Mouse (Mus musculus) CD4-positive naive resting alpha-beta T cell, adult 76 days (primary cell): Measurements from ENCODE around the gene Lrrc41. TPM values are rescaled to one million over a fixed set of nuclear protein-coding genes. Genes with fewer than 3 reads are reported as not detected.

ENCODE experiments used
- total RNA-seq: library from RNA; stranded (reverse); gene quantifications from one replicate; pipeline ENCODE4 v1.2.4, GENCODE M21; 2023

Gene Lrrc41
- total RNA-seq, result 25.1 TPM

DNA sequence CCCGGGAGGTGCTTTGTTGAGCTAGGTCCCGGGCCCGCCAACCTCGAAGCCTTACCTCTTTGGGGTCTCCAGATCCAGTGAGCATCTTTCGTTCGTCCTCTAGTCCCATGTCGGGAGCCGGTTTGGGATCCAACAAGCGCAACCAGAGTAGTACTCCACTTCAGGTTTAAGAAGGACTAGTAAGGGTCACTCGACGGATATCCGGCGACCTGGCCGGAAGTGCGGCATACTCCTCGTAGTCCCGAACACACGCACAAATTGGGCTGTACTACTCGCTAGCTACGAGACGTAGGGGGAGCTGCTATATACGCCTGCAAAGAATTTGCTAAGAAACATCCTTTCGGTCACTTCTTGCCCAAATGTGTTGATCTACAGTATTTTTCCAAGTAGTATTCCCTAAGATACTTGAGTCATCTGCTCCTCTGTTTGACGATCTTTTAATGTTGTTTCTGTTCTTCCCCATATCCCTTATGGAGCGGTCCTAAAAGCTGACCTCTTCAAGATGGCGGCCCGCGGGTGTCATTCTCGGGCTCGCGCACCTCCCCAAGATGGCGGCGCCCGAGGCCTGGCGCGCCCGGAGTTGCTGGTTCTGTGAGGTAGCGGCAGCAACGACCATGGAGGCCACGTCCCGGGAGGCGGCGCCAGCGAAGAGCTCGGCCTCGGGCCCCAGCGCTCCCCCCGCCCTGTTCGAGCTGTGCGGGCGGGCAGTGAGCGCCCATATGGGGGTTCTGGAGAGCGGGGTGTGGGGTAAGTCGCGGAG lies at the start of gene Lrrc41, which contains the start of gene Uqcrh:
Lrrc41 (plus strand) TSS at position 409 of the 760 bp plus-strand sequence.
Uqcrh (minus strand) TSS at position 211 of the 760 bp plus-strand sequence.

DNA sequence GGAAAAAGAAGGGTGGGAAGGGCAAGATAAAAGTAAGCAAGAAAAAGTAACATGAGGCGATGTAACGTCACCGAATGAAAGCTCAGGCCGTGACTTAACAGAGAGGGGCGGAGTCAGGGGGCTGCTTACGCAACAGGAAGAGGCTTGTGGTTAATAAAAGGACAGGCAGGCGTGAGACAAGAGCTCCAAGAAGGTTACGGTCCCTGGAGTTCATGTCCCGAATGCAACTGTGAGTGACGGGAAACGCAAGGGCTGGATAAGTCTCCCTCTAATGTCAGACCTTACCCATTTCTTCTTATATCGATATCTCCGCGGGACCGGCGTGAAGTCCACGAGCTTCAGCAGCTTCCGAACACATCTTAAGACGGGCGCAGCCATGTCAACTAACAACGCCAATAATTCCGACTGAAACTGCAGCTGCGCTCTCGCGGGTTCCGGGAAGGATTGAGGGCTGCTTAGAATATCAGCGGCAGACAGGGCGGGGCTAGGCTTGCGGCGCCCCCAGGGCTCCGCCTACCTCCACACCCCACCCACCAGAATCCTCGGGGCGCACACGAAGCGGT lies 21.6 kb upstream of the Lrrc41 start, which contains the start of gene Nsun4:
Nsun4 (minus strand) TSS at position 478 of the 563 bp plus-strand sequence.

DNA sequence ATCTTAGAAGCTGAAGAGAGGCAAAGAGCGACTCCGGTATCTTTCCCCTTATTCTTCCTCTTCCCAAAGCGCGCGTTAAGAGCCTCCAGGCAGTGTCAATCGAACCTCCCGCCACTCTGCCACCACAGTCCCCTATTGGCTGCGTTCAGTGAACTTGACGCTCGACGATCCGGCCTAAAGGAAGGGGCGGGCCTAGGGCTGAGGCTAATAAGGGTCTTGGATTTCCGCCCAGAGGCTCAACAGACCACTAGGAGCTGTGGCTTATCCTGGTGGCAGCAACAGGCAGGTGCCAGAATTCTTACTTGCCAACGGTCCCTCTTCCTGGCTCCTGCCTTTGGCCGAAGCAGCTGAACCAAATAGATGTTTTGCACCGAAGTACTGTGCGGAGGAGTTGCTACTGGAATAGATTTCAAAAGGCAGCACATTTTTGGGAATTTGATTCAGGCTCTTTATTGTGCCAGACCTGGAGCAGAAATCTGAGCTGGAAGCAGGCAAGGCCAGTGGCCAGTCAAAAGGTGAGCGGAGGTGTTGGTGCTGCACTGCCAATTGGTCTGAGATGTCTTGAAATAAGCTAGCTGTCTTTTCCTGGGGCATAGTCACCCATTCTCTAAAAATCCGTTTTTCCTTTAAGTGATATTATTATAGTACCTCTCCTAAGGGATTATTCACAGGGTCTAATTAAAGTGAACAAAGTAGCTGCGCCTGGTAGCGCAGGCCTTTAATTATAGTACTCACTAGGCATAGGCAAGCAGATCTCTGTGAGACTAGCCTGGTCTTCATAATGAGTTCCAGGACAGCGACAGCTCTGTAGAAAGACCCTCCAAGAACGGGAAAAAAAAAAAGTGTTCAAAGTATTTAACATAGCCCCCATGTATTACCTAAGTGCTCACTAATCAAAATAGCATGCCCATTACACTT lies 48.8 kb downstream of the Lrrc41 start, which contains the start of the genes Rad54l and Pomgnt1:
Rad54l (minus strand) TSS at position 89 of the 918 bp plus-strand sequence.
Pomgnt1 (plus strand) TSS at position 239 of the 918 bp plus-strand sequence.

Other genes with a start within 250 kb of the Lrrc41 start
- gene Mob3c, start 247.2 kb upstream of the Lrrc41 start, total RNA-seq, result 14.9 TPM
- gene Mknk1, start 236.1 kb upstream of the Lrrc41 start, total RNA-seq, result 49.8 TPM
- not detected for gene Kncn, start 190.9 kb upstream of the Lrrc41 start, total RNA-seq
- gene 6430628N08Rik, start 184.6 kb upstream of the Lrrc41 start, total RNA-seq, result not detected
- gene Dmbx1, start 135.3 kb upstream of the Lrrc41 start, total RNA-seq, result not detected
- gene Faah, start 57.3 kb upstream of the Lrrc41 start, total RNA-seq, result 141 TPM
- 63.0 TPM for gene Nsun4, start 21.4 kb upstream of the Lrrc41 start, total RNA-seq
- 297 TPM for gene Uqcrh, start 198 bp upstream of the Lrrc41 start, total RNA-seq
- gene Rad54l, start 48.4 kb downstream of the Lrrc41 start, total RNA-seq, result 0.38 TPM
- gene Pomgnt1, start 48.6 kb downstream of the Lrrc41 start, total RNA-seq, result 31.9 TPM
- 0.56 TPM for gene Lurap1, start 76.1 kb downstream of the Lrrc41 start, total RNA-seq
- gene Tspan1, start 92.3 kb downstream of the Lrrc41 start, total RNA-seq, result not detected
- gene 1700042G07Rik, start 98.1 kb downstream of the Lrrc41 start, total RNA-seq, result not detected
- gene Gm49337, start 98.1 kb downstream of the Lrrc41 start, total RNA-seq, result not detected
- 3.2 TPM for gene Pik3r3, start 146.3 kb downstream of the Lrrc41 start, total RNA-seq